Mouse (Mus musculus): ENCODE measurements around the gene Htr2a.

- TF ChIP-seq CTCF (IDR thresholded peaks at IDR 0.05; ENCODE audit: insufficient read depth, low read length), result no peak
- no peak for TF ChIP-seq POLR2A (IDR thresholded peaks at IDR 0.05; ENCODE audit: borderline replicate concordance, extremely low read depth, low read depth, low read length)
Observed at GRCm38 (mm10) chr14:74672137-74673019, 31.7 kb downstream of the Htr2a start.

All from lung, adult 2 months (tissue).